Mouse (Mus musculus) spleen, embryonic (tissue): ENCODE results near the gene Samd14.

ENCODE experiments used
- CTCF ChIA-PET: fragments of 350-600 bp; sonication (Branson Sonifier 250); formaldehyde crosslinking; loops from one replicate; lab custom pipeline; 2022; lab: Charles Lee

Samd14 gene

GRCm38 (mm10) chr11:95009629-95010014 is at the start of gene Samd14:
Gene Samd14 (plus strand): TSS chr11:95009879.
- CTCF ChIA-PET, result no interaction called here

DNA sequence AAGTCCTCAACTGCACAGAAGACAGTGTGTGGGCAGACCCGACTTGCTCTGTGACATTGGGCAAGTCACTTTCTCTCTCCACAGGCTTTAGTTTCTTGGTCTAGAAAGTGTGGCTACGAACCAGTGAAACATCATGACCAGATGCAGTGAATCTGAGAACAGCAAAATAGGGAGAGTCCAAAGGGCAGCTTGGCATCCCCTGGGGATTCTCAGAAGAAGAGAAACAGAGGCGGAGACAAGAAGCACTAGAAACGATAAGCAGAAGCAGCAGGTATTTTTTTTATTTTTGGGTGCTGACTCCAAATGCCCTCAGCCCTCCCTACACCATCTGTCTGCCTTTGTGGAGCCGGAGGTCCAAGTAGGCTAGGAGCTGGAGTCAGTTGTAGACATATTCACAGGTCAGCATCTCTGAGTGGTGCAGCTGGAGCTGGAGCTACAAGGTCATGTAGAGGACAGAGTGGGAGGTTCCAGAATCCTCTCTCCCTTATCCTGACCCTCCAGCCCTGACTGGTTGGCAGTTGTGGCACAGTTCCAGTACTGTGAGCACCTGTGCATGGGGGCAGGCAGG is 47.1 kb upstream of the Samd14 start:
- CTCF ChIA-PET, result no interaction called here

DNA sequence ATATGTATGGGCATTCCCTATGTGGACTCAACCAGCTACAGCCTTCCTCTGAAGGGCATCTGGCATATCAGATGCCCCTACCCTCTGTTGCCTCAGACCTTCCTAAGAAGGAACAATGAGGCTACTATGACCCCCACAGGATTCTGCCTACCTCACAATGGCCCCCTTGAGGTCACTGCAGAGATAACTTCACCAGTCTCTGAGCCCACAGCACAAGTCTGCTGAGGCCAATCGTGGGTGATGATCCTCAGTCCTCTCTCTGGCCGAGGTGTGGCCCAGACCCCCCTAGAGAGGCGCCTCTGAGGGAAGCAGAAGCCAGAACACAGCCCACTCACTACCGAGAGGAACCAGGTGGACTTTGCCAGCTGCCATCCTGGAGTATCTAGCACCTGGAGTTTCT is 42.3 kb upstream of the Samd14 start, which contains the start of gene Hils1:
Gene Hils1 (plus strand): TSS at position 175 of the 400 bp plus-strand sequence.
- CTCF ChIA-PET, result no interaction called here

DNA sequence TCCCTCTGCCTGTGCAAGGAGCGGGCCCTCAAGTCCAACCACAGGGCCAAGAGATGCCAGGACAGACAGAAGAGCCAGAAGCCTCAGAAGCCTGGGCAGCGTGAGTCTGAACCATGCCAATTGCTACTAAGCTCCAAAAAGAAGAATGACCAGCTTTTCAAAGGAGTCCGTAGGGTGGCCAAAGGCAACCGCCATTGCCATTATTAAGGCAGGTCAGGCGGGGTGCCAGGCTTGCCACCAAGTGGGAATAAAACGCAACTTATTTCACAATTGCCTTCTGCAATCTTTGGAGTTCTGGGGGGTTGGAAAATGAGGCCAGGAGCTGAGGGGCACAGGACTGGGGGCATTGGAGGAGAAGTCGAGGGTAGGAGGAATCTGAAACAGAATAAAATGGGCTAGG is 41.5 kb upstream of the Samd14 start:
- CTCF ChIA-PET, result no interaction called here

DNA sequence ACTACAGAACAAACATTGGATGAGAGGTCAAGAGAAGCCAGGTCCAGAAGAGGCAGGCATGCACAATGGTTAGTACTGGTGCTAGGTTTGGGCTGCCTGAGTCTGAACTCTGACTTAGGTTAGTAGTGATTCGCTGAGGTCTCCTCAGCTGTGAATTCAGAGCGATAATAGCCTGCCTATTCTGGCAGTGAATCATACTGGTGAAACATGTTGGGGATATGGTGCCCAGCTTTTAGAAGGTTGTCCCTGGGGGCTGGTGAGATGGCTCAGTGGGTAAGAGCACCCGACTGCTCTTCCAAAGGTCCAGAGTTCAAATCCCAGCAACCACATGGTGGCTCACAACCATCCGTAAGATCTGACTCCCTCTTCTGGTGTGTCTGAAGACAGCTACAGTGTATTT is 40.0 kb upstream of the Samd14 start:
- CTCF ChIA-PET, result interaction anchor here (0.6 to 0.7 kb wide), 3 partner anchors 16 to 1651 kb away, joined by 3 to 5 read pairs (median 4); no protein-coding TSS in a partner anchor

GRCm38 (mm10) chr11:94970210-94970943 is 39.3 kb upstream of the Samd14 start:
- CTCF ChIA-PET, result interaction anchor here (0.6 to 1.1 kb wide), 3 partner anchors 16 to 1650 kb away, joined by 3 to 5 read pairs (median 5); no protein-coding TSS in a partner anchor

DNA sequence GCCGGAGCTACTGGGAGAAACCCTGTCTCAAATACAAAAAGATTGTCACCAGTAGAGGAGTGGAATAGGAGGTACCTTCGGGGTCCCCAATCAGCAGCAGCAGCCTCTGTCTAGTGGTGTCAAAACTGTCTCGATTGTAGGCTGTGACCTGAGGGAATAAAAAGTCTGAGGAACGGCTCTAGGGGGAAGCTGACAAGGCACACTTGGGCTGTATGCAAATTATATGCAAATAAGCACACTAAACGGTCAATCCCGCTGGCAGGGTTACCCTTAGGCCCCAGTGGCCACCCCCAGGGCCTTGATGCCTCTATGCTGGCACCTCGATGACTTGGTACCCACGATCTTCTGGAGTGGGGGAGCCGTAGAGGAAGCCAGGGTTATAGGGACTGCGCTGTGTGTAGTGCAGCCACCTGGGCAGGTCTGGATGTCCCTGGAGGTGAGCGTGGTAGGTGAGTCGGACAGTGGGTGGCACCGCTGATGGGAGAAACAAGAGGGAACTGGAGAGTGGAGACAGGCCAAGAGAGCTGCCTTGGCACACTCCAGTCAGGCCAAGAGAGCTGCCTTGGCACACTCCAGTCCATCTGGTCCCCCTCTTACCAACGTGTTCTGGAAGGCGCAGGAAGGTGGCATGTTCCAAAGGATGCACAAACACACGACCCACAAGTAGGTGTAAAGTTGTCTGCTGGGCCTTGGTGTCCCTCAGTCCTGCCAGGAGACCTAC is 37.6 kb upstream of the Samd14 start:
- CTCF ChIA-PET, result no interaction called here

DNA sequence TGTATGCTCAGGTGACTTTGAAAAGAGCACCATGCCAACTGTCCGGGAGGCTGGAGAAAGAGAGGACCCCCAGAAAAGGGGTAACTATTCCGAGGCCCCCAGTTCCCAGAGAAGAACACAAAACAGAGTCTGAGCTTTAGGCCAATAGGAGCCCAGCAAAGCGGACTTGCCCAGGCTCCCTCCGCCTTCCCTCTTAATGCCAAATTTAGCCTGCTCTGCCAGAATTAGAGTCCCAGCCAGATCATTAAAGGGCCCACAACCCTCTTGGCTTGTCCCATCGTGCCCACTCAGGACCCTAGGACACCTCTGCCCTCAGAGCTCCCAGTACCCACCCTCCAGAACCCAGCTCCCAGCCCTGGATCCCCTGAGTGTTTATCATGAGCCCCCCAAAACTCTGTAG is 36.8 kb upstream of the Samd14 start:
- CTCF ChIA-PET, result interaction anchor here (0.6 kb wide), 1 partner anchor 18 kb away, joined by 5 read pairs; no protein-coding TSS in a partner anchor

DNA sequence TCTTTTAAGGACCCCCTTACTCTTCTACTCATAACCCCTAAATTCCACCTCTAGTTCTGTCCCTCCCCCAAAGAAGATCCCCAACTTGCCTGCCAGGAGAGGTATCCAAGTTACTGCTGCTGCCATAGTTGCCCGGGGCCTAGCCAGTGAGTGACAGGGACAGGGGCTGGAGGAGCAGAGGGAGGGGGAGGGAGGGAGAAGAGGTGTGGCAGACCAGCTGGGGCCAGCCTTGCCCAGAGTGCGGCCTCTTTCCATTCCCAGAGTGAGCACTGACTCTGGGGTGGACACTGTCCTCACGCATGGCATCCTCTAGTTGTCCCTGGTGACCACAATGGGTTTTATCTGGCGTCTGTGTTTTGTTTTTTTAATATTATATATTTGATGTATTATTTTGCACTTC is 36.4 kb upstream of the Samd14 start:
- CTCF ChIA-PET, result interaction anchor here (0.6 kb wide), 1 partner anchor 17 kb away, joined by 5 read pairs; no protein-coding TSS in a partner anchor

GRCm38 (mm10) chr11:94974951-94975350 is 34.7 kb upstream of the Samd14 start:
- CTCF ChIA-PET, result no interaction called here

GRCm38 (mm10) chr11:94976199-94976598 is 33.5 kb upstream of the Samd14 start, which contains the start of gene Sgca:
Gene Sgca (minus strand): TSS chr11:94976327.
- CTCF ChIA-PET, result interaction anchor here (0.6 kb wide), 1 partner anchor 11 kb away, joined by 3 read pairs; no protein-coding TSS in a partner anchor

DNA sequence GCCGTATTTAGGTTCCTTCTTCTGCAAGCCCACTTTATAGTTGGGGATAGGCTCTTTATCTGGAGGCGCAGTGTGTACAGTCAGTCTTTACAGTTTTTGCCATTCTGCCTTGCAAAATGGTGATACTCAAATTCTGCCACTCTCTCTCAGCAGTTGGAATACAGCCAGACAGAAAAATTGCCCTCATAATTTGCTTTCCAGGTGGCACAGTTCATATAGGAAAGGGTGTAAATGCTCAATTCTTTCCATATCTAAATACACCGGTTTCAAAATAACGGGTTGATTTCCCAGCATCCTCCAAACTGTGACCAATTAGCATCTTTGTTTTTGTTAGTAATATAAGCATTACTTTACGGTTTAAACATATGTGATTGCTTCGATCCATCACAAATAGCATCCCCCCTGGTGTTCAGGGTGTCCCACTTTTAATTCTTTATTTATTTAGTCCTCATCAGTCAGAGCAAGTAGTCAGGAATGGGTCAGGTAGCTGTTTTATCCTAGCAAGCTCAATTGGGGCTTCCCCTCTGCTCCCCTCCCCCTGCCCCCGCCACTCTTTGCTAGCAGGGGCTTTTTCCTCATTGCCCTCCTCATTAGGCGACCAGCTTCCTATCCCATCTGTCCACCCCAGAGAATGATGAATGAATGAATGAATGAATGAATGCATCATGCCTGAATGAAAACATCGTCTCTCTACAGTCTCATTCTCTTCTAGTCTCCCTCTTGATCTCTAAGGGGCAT is 31.3 kb upstream of the Samd14 start:
- CTCF ChIA-PET, result no interaction called here

DNA sequence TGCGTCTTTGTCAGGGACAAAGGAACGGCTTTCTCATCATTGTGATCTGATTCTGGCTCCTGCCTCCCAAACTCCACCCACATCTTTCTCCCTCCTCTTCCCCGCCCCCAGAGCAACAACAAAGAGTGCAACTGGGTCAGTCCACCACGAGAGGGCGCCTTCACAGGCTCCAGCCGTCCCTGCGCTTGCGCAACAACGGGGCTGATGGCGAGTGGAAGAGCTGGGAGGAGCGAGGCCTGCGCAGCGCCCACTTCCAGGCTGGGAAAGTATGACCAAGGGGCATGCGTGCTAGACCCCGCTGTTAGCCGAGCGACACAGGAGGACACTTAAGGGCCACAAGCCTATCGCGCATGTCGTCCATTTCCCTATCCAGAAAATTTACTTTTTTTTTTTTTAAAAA is 30.7 kb upstream of the Samd14 start:
- CTCF ChIA-PET, result interaction anchor here (0.6 kb wide), 1 partner anchor 8 kb away, joined by 3 read pairs; no protein-coding TSS in a partner anchor

- CTCF ChIA-PET, result interaction anchor here (0.6 to 0.7 kb wide), 2 partner anchors 7 to 21 kb away, joined by 3 to 6 read pairs; no protein-coding TSS in a partner anchor
These were observed 30.1 kb upstream of the Samd14 start for GRCm38 (mm10) chr11:94979462-94980179.

DNA sequence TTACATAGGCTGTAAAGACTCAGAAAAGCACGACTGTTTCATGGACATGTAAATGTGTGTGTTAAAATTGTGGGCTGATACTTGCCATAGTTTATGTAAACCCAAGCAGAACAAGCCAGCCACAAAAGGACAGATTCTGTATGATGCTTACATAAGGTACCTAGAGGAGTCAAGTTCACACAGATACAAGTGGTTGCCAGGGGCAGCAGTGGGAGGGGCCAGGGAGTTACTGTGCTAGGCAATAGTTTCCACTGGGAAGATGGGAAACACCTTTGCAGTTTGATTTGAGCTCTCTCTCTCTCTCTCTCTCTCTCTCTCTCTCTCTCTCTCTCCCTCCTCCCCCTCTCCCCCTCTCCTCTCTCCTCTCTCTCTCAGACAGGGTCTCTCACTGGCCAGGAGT is 24.5 kb upstream of the Samd14 start:
- CTCF ChIA-PET, result interaction anchor here (0.6 kb wide), 1 partner anchor 23 kb away, joined by 3 read pairs; no protein-coding TSS in a partner anchor

DNA sequence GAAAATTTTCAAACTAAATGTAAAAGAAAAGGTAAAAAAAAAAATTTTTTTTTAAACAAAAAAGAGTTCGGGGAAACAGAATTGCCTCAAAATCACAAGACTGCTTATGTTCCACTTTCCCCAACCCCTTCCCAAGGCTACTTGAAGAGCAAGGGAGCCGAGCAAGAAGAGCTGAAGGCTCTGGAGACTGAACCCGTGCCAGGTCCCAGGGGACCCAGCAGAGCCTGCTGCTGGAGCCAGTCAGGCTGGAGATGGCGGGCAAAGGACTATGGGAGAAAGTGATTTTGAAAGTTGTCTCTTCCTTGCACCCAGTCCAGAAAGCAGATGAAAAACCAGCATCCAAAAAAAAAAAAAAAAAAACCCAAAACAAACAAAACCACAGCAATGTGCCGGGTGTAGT is 23.9 kb upstream of the Samd14 start:
- CTCF ChIA-PET, result interaction anchor here (0.6 to 1.5 kb wide), 2 partner anchors 15 to 16 kb away, joined by 3 to 4 read pairs; no protein-coding TSS in a partner anchor

- CTCF ChIA-PET, result interaction anchor here (0.6 to 1.5 kb wide), 3 partner anchors 7 to 16 kb away, joined by 3 to 4 read pairs (median 3); no protein-coding TSS in a partner anchor
These were observed 23.2 kb upstream of the Samd14 start for GRCm38 (mm10) chr11:94986435-94986834.

- CTCF ChIA-PET, result interaction anchor here (0.5 to 1.5 kb wide), 4 partner anchors 8 to 20 kb away, joined by 3 to 4 read pairs (median 3); no protein-coding TSS in a partner anchor
These were observed 22.3 kb upstream of the Samd14 start for GRCm38 (mm10) chr11:94987341-94987740.

DNA sequence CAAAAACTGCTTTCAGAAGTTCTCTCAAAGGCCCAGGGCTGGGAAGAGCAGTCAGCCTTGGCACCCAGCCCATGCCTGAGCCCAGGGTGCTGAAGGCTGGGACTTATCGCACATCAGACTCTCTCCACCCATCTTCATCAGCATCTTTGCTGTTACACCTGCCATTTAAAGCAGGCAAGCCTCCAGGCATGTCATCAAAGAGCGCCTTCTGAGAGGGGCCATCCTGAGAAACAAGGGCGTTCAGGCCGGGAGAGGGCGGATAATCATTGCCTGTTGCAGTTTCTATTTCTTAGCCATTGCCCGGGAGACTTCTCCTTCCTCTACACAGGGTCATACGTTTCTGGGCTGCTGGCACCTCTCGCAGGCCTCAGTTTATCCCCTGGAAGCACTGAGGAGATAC is 21.8 kb upstream of the Samd14 start:
- CTCF ChIA-PET, result no interaction called here
